Mouse (Mus musculus): ENCODE results near the gene U2af2.

Gene U2af2

DNA sequence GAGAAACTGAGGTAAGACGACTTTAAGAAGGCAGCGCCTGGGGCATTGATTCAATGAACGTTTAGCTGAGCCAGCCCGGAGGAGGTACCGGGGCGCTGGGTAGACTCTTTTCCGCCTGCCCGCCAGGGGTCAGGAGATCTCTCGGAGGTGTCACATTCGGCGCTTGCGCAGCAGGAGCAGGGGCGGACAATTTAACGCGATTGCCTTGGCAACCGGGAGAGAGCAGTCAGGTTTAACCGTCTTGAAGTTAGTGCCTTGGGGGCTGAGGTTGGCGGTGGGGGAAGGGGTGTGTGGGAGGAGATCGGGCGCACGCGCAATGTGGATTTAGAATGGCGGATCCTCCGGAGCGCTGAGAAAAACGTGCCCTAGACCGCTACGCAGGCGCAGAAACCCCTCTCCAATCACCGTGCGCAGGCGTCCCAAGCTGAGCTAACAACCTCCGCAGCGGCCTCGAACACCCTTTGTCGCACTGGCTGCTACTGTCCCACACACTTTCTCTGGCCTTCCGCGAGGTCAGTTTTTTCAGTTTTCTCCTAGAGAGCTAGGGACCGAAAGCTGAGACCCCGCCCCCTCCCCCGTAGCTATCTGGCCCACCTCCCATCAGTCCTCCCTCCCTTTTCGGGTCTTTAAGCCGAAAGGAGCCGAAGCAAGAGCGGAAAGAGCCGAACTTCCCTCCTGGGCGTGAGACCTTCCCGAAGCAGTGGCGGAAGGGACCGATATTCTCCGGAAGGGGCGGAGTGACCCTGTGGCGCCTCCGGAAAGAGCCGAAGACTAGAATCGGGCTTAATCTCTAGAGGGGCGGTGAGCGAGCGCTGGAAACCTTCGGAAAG lies 784 bp upstream of the U2af2 start:
- in situ Hi-C loops (cut with MboI, MseI) = loop anchor here (5.0 to 25.0 kb wide), 4 partner anchors 396 to 1399 kb away; partner anchors contain the start of genes Leng1 (in 1 of the 2), Ppp6r1 (in 1 of the 2), Zfp444 (in 1 of the 2) and Zfp787 (in 1 of the 2)

DNA sequence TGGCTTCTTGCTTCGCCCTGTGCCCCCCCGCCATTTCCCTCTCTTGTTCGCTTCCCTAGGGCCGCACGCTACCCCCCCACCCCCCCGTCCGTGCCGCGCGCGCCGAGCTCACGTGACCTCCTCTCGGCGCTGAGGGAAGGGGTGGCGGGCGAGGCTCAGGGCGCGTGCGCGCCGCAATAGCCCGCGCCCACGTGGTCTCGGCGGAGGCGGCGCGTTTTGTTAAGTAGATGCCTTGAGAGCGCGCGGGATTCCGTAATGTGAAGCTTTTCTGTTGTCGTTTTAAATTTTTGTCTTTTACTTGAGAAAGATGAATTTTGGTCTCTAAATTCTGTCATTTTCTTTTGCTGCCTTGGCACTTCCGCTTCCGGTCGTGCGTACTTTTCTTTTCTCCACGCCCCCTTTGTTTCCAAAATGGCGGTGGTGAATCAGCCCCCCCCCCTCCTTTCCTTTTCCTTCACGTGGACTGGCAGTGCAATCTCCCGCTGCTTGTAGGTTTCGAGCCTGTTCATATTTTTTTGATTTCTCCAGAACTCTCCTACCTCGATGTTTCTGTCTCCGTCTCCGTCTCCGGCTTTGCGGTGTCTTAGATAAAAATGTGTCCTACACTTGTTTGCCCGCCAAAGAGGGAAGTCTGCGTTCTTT lies 538 bp downstream of the U2af2 start:
- in situ Hi-C loops (cut with MboI, MseI) = loop anchor here (5.0 to 25.0 kb wide), 4 partner anchors 398 to 1400 kb away; partner anchors contain the start of genes Leng1 (in 1 of the 2), Ppp6r1 (in 1 of the 2), Zfp444 (in 1 of the 2) and Zfp787 (in 1 of the 2)

DNA sequence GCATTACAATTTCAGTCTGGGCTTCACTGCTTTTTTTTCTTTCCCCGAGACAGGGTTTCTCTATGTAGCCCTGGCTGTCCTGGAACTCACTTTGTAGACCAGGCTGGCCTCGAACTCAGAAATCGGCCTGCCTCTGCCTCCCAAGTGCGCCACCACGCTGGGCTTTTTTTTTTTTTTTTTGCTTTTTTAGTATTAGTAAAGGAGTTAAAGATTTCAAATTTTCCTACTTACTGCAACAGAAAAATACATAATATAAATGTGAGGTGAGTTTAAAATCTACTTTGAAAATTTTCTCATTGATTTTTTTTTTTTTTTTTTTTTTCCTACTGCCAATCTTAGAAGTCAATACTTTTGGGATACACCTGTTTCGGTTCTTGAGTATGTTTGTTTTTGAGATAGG lies 2.9 kb downstream of the U2af2 start:
- in situ Hi-C loops (cut with MboI, MseI) = loop anchor here (5.0 to 25.0 kb wide), 4 partner anchors 400 to 1403 kb away; partner anchors contain the start of genes Leng1 (in 1 of the 2), Ppp6r1 (in 1 of the 2), Zfp444 (in 1 of the 2) and Zfp787 (in 1 of the 2)

DNA sequence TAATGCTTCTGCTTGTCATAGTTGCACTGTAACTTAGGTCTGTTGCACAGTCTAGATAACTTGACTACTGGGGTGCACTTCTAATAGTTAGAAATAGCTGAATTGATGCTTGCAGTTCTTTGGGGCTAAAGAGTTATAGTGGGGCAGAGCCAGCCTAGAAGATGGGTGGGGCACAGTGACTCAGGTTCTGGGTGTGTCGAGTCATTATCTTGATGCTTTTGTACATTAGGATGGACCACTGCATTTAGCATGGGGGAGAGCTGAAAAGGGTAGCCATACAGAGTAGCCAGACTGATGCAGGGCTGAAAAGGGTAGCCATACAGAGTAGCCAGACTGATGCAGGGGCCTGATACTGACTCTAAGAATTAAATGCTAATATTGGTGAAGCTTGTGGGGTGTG lies 11.6 kb downstream of the U2af2 start:
- in situ Hi-C loops (cut with MboI, MseI) = loop anchor here in 1 of 2 experiments (10.0 to 25.0 kb wide), 3 partner anchors 929 to 1411 kb away; partner anchors contain the start of genes Leng1, Zfp444 and Zfp787

DNA sequence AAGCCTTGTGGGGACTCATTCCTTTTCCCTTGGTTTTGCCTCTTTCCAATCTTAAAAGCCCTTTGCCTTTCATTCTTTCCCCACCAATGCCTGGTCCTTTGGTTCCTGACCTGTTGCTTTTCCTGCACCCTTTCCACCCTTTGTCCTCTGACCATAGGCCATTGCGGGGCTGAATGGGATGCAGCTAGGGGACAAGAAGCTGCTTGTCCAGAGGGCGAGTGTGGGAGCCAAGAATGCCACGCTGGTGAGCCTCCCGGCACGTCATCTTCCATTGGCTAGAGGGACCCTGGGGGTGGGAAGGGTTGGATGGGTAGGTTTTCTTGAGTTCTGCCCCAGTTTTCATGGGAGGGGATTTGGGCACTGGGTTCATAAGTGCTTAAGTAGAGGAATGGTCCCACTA lies 13.0 kb downstream of the U2af2 start:
- in situ Hi-C loops (cut with MboI, MseI) = loop anchor here (10.0 to 25.0 kb wide), 5 partner anchors 930 to 1413 kb away; partner anchors contain the start of genes Zfp444 (in 2 of the 2), Zfp787 (in 2 of the 2), Leng1 (in 1 of the 2) and Leng8 (in 1 of the 2)

DNA sequence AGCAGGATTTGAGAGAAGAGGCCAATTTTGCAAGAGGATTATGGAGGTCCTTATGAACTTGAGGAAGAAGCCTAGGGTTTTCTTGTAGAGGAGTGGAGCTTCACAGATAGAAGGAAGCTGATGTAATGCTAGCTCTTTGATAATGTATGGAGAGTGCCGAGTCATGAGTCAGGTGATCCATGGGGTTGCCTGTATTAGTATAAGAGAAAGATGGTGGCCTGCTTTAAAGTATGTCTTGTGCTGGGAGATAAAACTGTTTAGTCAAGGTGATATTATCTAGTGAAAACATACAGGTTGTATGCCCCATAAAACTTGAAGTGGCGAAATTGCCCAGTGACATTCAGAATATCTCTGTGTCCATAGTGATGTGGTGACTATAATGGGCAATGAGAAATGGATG lies 15.0 kb downstream of the U2af2 start:
- in situ Hi-C loops (cut with MboI, MseI) = loop anchor here (10.0 to 25.0 kb wide), 4 partner anchors 932 to 1310 kb away; partner anchors contain the start of genes Leng8 (in 1 of the 2), Smim17 (in 1 of the 2), Zfp28 (in 1 of the 2) and Zfp444 (in 1 of the 2)

DNA sequence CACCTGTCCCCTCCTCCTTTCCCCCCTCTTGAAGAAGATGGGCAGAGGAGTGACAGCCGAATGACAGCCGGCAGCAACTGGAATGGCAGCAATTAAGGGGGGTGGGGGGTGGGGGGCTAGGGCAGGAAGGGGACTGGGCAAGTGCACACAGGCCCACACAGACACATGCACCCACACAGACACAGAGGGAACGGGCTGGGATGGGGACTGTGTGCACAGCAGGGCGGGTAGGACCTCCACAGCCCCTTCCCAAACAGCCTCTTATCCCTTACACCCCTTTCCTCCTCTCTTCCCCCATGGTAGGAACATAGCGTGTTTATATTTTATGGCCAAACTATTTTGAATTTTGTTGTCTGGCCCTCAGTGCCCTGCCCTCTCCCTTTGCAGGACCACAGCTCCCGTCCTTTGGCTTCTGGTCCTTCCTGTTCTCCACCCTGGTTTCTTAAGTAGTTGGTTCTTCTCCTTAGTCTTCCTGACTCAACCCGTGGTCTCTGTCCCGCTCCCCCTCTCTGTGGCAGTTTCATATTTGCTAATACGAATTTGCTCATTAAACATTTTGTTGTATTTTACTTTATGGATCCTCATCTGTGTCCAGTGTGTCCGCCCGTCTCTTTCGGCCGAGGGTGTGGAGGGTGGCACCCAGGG lies 17.5 kb downstream of the U2af2 start:
- in situ Hi-C loops (cut with MboI, MseI) = loop anchor here (5.0 to 25.0 kb wide), 5 partner anchors 935 to 1387 kb away; partner anchors contain the start of genes Leng8 (in 1 of the 2), Mboat7 (in 1 of the 2), Smim17 (in 1 of the 2) and Tsen34 (in 1 of the 2)

DNA sequence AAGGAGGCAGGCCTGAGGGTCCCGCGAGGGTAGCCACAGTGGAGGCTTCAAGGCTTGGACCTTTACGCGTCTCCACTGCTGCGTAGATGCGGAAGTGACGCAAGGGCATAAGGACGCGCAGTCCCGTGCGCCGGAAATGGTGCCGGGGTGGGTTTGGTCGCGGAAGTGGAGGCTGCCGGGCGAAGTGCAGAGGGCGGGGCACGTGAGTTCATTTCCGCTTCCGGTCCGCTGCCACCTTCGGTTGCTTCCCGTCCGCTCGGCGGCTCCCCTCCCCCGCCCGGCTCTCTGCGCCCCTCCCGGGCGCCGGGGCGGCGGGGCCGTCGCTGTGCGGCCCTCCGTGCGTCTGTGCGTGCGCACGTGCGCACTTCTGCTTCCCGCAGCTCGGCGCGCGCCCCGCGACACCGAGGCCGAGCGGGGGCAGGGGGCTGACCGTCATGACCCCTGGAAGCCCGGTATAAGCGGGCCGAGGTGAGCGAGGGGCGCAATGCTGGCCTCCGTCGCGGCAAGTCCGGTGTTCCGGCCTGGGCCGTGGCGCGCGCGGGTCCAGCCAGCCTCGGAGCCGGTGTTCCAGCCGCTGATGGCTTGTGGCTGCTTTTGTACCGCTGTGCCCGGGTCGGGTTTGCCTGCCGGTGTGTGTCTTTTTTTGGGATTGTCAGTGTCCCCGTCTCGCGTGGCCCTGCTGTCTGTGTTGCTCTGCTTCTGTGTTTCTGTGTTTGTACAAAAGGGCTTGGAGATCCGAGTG lies 18.2 kb downstream of the U2af2 start, which contains the start of gene Epn1:
Epn1 (plus strand) TSS at position 226 of the 742 bp plus-strand sequence.
- in situ Hi-C loops (cut with MboI, MseI) = loop anchor here in 1 of 2 experiments (5.0 to 25.0 kb wide), 4 partner anchors 943 to 1388 kb away; partner anchors contain the start of genes Leng8, Mboat7, Smim17 and Tsen34

DNA sequence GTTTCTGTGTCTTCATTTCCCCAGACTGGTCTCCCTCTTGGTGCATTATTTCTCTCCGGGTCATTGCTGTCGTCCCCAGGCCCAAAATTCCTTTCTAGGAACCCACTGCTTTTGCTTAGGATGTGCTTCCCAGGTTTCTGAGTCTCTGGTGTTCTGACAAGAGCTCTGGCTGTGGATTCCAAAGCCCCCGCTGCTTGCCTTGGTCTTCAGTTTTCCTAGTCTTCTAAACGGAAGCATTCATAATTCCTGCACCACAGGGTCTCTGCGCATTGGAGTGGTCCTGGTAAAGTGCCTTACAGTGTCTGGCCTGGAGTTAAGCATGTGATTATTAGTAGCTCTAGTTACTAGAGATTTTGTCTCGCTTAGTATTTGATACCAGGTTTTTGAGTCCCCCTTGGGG lies 18.9 kb downstream of the U2af2 start:
- in situ Hi-C loops (cut with MboI, MseI) = loop anchor here in 1 of 2 experiments (5.0 to 25.0 kb wide), 4 partner anchors 944 to 1389 kb away; partner anchors contain the start of genes Leng8, Mboat7, Smim17 and Tsen34

DNA sequence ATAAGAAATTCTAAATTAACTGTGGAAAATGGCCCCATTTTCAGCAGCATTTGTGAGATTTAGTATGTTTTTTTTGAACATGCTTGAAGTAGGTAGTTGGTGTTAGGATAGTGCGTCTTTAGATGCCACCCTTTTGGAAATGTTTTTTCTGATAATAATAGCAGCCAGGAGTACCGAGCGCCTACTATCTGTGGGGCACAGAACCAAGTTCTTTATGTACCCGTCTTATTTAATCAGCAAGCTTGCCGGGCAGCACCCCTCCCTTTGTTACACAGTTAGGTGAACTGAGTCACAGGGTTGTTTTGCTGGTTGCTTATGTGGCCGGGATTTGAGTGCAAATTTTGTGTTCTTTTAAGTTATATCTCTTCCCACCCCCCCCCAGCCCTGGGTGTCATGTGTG lies 19.3 kb downstream of the U2af2 start:
- in situ Hi-C loops (cut with MboI, MseI) = loop anchor here in 1 of 2 experiments (5.0 to 25.0 kb wide), 4 partner anchors 944 to 1389 kb away; partner anchors contain the start of genes Leng8, Mboat7, Smim17 and Tsen34

DNA sequence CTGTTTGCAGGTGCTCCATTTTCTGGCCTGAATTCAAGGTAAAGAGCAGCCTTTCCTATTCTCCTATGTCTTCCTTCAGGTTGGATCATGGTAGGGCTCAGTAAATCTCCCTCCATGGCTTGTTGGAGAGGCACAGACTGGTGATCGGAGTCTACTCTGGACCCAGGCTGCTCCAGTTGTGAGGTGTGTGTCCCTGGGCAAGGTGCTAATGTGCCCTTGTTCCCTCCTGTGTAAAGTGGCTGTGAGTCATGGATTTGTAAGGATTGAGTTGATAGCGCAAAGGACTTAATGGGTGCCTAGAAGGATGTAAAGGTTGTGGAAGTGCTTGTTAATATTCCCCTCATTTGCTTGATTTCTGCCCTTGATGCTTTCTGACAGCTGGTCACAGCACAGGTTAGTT lies 20.0 kb downstream of the U2af2 start:
- in situ Hi-C loops (cut with MboI, MseI) = loop anchor here in 1 of 2 experiments (5.0 to 25.0 kb wide), 4 partner anchors 945 to 1390 kb away; partner anchors contain the start of genes Leng8, Mboat7, Smim17 and Tsen34

DNA sequence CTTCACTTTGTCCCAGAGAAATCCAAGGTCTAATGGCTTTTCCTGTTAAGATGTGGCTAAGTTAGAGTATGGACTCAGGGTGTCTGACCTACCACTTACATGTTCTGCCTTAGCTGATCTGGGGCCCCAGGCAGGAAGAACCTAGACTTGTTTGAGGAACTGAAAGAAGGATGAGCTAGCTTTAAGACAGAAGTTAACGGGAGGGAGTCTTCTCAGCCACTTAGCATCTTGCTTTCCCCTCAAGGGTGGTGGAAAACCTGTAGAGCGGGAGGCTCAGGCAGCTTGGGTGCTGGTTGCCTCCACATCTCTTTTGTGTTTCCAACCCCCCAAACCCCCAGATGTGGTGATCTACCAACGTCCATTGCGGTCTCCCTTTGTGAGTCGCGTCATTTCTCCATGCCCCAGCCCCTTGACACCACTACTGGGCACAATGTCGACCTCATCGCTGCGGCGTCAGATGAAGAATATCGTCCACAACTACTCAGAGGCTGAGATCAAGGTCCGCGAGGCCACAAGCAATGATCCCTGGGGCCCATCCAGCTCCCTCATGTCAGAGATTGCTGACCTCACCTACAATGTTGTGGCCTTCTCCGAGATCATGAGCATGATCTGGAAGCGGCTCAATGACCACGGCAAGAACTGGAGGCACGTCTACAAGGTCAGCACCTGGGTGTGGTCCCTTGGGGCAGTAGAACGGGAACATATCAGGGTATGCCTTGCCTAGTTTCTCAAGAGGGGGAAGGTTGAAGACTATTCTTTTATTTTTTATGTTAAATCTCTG lies 21.6 kb downstream of the U2af2 start:
- in situ Hi-C loops (cut with MboI, MseI) = loop anchor here in 1 of 2 experiments (5.0 to 25.0 kb wide), 4 partner anchors 946 to 1391 kb away; partner anchors contain the start of genes Leng8, Mboat7, Smim17 and Tsen34

DNA sequence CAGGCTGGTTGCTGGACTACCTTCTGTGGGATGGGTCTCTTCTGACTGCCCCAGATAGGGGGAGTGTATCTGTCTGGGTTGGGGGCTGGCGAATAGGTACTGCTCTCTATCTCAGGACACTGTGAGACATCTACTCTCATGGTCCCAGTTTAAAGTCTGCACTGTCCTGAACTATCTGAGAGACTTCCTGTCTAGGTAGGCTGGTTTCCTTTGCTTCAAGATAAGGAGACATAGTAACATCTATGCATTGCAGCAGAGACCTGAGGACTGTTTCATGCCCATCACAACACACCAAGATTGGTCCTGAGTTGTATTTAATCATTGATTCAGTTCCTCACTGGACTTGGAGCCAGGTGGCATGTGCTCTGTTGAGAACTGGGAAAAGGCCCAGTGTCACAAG lies 23.6 kb downstream of the U2af2 start:
- in situ Hi-C loops (cut with MboI, MseI) = loop anchor here in 1 of 2 experiments (25.0 kb wide), 3 partner anchors 948 to 1302 kb away; partner anchors contain the start of genes Leng8, Smim17, Zfp28 and Zfp444

DNA sequence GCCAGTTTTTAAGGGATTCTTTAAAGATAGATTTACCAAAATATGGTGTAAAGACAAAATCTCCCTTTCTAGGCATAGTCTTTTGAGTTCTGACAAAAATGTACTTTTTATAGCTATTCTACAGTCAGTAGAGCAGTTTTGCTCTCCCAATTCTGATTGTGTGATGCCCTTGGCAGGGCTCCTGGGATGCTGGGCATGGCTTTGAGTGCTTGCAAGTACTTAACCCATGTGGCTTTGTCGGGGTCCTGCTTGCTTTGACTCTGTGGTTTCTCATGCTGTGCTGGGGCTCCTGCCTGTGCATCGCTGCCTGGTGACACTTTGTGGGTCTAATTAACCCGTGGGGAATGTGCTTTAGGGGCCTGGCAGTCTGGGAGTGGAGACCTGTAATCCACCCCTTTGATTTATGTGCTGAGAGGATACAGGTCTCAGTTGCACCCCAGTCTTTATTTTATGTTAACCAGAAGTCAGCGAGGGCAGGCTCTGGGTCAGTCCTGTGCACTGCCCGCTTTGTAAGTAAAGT lies 25.0 kb downstream of the U2af2 start:
- in situ Hi-C loops (cut with MboI, MseI) = loop anchor here in 1 of 2 experiments (25.0 kb wide), 3 partner anchors 950 to 1300 kb away; partner anchors contain the start of genes Leng8, Smim17, Zfp28 and Zfp444

DNA sequence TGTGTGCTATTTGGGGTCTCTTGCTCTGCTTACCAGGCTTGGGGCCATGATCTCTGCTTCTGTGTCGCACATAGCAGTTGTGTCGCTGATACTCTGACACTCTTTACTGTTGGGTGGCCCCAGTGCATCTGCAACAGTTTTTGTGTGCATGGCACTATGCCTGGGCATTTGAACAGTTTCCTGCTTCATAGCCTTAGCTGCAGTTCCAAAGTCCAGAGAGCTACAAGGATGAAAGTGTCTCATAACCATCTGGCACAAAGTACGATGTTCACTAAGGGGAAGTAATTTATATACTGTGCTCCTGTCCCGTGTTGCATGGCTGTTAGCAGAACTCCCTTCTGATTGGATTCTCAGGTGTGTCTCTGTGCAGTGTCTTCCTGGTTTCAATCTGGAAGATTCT lies 25.9 kb downstream of the U2af2 start:
- in situ Hi-C loops (cut with MboI, MseI) = loop anchor here in 1 of 2 experiments (25.0 kb wide), 3 partner anchors 951 to 1299 kb away; partner anchors contain the start of genes Leng8, Smim17, Zfp28 and Zfp444

DNA sequence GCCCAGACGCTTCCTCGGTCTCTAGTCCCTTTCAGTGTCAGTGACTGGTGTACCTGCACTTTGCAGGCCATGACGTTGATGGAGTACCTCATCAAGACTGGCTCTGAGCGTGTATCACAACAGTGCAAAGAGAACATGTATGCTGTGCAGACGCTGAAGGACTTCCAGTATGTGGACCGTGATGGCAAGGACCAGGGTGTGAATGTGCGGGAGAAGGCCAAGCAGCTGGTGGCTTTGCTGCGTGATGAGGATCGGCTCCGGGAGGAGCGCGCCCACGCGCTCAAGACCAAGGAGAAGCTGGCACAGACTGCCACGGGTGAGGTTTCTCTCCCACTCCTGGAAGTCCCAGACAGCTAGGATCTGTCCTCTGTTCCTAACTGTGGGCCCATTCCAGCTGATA lies 27.9 kb downstream of the U2af2 start:
- in situ Hi-C loops (cut with MboI, MseI) = loop anchor here in 1 of 2 experiments (25.0 kb wide), 3 partner anchors 953 to 1297 kb away; partner anchors contain the start of genes Leng8, Smim17, Zfp28 and Zfp444

DNA sequence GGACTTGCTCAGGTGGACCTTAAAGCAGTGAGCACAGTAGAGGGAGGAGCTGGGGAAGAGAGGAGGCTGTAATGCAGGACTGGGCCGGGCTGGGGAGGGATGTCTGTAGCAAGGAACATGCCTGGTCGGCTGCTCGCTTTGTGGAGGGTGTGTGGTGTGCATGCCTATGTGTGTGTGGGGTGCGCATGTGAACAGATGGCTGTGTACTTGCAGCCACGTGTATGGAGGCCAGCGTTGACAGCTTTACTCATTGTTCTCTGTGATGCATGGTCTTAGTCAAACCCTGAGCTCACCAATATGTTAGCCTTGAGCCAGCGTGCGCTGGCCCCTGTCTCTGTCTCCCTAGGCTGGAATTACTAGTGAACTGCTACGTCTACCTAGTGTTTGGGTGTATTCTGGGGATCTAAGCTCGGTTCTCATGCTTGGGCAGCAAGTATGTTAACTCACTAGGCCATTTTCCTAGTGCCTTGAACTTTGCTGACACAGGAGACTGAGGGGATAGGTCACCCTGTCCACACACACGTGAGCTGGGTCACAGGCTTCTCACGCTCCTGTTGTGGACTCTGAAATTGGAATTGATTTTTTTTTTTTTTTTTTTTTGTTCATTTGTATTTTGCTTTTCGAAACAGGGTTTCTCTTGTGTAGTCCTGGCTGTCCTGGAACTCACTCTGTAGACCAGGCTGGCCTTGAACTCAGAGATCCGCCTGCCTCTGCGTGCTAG lies 29.2 kb downstream of the U2af2 start:
- in situ Hi-C loops (cut with MboI, MseI) = loop anchor here in 1 of 2 experiments (25.0 kb wide), 3 partner anchors 954 to 1296 kb away; partner anchors contain the start of genes Leng8, Smim17, Zfp28 and Zfp444
